Mouse (Mus musculus): Measurements from ENCODE around the gene Piezo1.

Gene Piezo1

GRCm38 (mm10) chr8:122497016-122497734 is 54.0 kb downstream of the Piezo1 start:
- no peak for DNase-seq (ENCODE audit: low spot score)

- DNase-seq (ENCODE audit: low spot score) = no peak
Observed at GRCm38 (mm10) chr8:122488387-122488786, 62.7 kb downstream of the Piezo1 start.

GRCm38 (mm10) chr8:122484831-122485230 is 66.3 kb downstream of the Piezo1 start:
- DNase-seq (ENCODE audit: low spot score) = no peak

- DNase-seq (ENCODE audit: low spot score) = no peak
Observed at GRCm38 (mm10) chr8:122483877-122484276, 67.3 kb downstream of the Piezo1 start.

GRCm38 (mm10) chr8:122482448-122482847 is 68.7 kb downstream of the Piezo1 start:
- DNase-seq (ENCODE audit: low spot score) = no peak

GRCm38 (mm10) chr8:122475580-122476320 is 75.4 kb downstream of the Piezo1 start, which contains the start of the genes Rnf166 and Ctu2:
Gene Rnf166, minus strand, starts transcription at chr8:122476064.
Gene Ctu2, plus strand, starts transcription at chr8:122476143.
- peak; percentile 86 for DNase-seq (ENCODE audit: low spot score)

GRCm38 (mm10) chr8:122474951-122475560 is 76.1 kb downstream of the Piezo1 start:
- DNase-seq (ENCODE audit: low spot score) = peak; percentile 52

- no peak for DNase-seq (ENCODE audit: low spot score)
Observed at GRCm38 (mm10) chr8:122473911-122474421, 77.2 kb downstream of the Piezo1 start.

GRCm38 (mm10) chr8:122470691-122471090 is 80.4 kb downstream of the Piezo1 start:
- no peak for DNase-seq (ENCODE audit: low spot score)

- DNase-seq (ENCODE audit: low spot score) = no peak
Observed at GRCm38 (mm10) chr8:122469965-122470364, 81.2 kb downstream of the Piezo1 start.

GRCm38 (mm10) chr8:122469407-122469806 is 81.7 kb downstream of the Piezo1 start:
- no peak for DNase-seq (ENCODE audit: low spot score)

GRCm38 (mm10) chr8:122467816-122468215 is 83.3 kb downstream of the Piezo1 start:
- no peak for DNase-seq (ENCODE audit: low spot score)

GRCm38 (mm10) chr8:122464985-122465384 is 86.1 kb downstream of the Piezo1 start:
- no peak for DNase-seq (ENCODE audit: low spot score)

- no peak for DNase-seq (ENCODE audit: low spot score)
Observed at GRCm38 (mm10) chr8:122463651-122464640, 87.2 kb downstream of the Piezo1 start.

GRCm38 (mm10) chr8:122462510-122462909 is 88.6 kb downstream of the Piezo1 start:
- no peak for DNase-seq (ENCODE audit: low spot score)

- DNase-seq (ENCODE audit: low spot score) = no peak
Observed at GRCm38 (mm10) chr8:122461473-122462148, 89.5 kb downstream of the Piezo1 start.

- no peak for DNase-seq (ENCODE audit: low spot score)
Observed at GRCm38 (mm10) chr8:122460524-122461472, 90.3 kb downstream of the Piezo1 start, which contains the start of gene Snai3. Gene Snai3, minus strand, starts transcription at chr8:122460733.

GRCm38 (mm10) chr8:122459990-122460389 is 91.1 kb downstream of the Piezo1 start:
- no peak for DNase-seq (ENCODE audit: low spot score)

GRCm38 (mm10) chr8:122459218-122459900 is 91.8 kb downstream of the Piezo1 start:
- DNase-seq (ENCODE audit: low spot score) = no peak
